8 mouse cellular contexts compared by ENCODE assay signal in the genomic region with DNA sequence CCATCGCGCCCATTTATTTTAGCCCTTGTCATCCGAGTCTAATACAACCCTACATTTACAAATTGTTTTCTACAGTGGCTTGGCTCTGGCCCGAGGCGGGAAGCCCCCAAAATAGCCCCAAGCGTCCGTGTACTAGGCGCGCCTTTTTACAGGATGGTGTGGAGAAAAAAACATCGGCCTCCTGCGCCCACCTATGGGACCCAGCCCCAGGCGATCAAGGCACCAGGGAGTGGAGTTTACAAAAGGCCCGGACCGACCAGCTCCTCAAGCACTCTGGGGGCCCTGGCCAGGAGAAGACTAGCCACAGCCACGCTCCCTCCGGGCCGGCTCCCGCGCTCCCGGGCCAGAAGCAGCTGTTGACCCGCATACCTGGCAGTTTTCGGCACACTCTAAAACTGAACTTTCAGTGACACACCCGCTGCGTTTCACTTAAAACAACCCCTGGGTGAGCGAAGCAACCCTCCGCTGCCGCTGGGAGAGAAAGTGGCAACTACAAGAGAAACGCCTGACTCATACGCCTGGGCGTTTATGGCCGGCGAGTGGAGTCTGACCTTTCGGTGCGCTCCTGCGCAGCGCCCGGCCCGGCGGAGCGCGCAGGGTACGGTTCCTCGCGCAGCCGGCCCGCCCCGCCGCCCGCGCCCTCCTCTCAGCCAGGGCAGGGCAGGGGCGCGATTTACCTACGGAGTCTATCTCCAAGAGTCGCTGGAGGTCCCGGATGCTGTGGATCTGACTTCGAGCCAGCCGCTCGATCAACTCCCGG. TPM values are rescaled to one million over a fixed set of nuclear protein-coding genes. Genes with fewer than 3 reads are reported as not detected.
DNase-seq lines count a peak whose midpoint lies in the region; ATAC-seq and TF ChIP-seq lines count a peak whose summit lies in the region.

No protein-coding gene starts in this region.

- peak overlapping the region; percentile 79 for H3K9ac ChIP-seq in kidney, embryonic 15.5 days
- H3K9ac ChIP-seq in midbrain, embryonic 11.5 days (ENCODE audit: low read length): peak overlapping the region; percentile 27

- 25% methylated on average over 59 of the region's 59 CpGs for WGBS in cerebellum, adult 2 months
- 4% methylated on average over 59 of the region's 59 CpGs for WGBS in kidney, embryonic 15.5 days
- WGBS in midbrain, embryonic 11.5 days: 2% methylated on average over 58 of the region's 59 CpGs

- TF ChIP-seq CTCF in cerebellum, adult 2 months (IDR thresholded peaks at IDR 0.05; ENCODE audit: borderline replicate concordance, insufficient read depth, low read depth, low read length): no peak

- ATAC-seq in kidney, embryonic 15.5 days (replicated peaks; ENCODE audit: low FRiP score): no peak
- ATAC-seq in midbrain, embryonic 11.5 days (ENCODE audit: low FRiP score): no peak
- no peak for ATAC-seq in inflammation-experienced regulatory T-cells, adult 6 months

- H3K4me3 ChIP-seq in cerebellum, adult 2 months (replicated peaks; ENCODE audit: insufficient read depth, low read depth, low read length): peak overlapping the region; percentile 61
- peak overlapping the region; percentile 74 for H3K4me3 ChIP-seq in kidney, embryonic 15.5 days (replicated peaks)
- H3K4me3 ChIP-seq in midbrain, embryonic 11.5 days (ENCODE audit: low read depth, low read length): peak overlapping the region; percentile 63

- H3K4me2 ChIP-seq in kidney, embryonic 15.5 days: peak overlapping the region; percentile 96
- peak overlapping the region; percentile 98 for H3K4me2 ChIP-seq in midbrain, embryonic 11.5 days

- TF ChIP-seq POLR2A in cerebellum, adult 2 months (IDR thresholded peaks at IDR 0.05; ENCODE audit: borderline replicate concordance, insufficient read depth, low read length): no peak

- peaks cover 6% of the 10 kb centered on the region for H3K4me1 ChIP-seq in cerebellum, adult 2 months (ENCODE audit: control insufficient read depth, insufficient read depth, low read length)
- H3K4me1 ChIP-seq in kidney, embryonic 15.5 days: peaks cover 85% of the 10 kb centered on the region
- H3K4me1 ChIP-seq in midbrain, embryonic 11.5 days (ENCODE audit: control insufficient read depth, insufficient read depth, low read length): peaks cover 35% of the 10 kb centered on the region

- peak in 1 of 2 experiments; percentile 30 for DNase-seq in cerebellum, adult 2 months
- no peak for DNase-seq in cerebellum, adult 9-10 months
- DNase-seq in adrenal gland, postnatal 10 days: peak; percentile 72
- DNase-seq in gastrocnemius, postnatal 10 days: peak; percentile 42
- DNase-seq in midbrain, embryonic 11.5 days (ENCODE audit: low spot score, missing footprints): peak; percentile 93
- no peak for DNase-seq in right cerebral cortex, postnatal 14 days

- H3K27me3 ChIP-seq in cerebellum, adult 2 months (ENCODE audit: control insufficient read depth, insufficient read depth, low read length): peaks cover 2% of the 10 kb centered on the region; the same call in 1 of the 2 replicates
- H3K27me3 ChIP-seq in kidney, embryonic 15.5 days: peaks cover 58% of the 10 kb centered on the region
- peaks cover 62% of the 10 kb centered on the region for H3K27me3 ChIP-seq in midbrain, embryonic 11.5 days (ENCODE audit: control insufficient read depth, insufficient read depth, low read length)

- no peaks in the 10 kb centered on the region for H3K9me3 ChIP-seq in kidney, embryonic 15.5 days (replicated peaks)
- H3K9me3 ChIP-seq in midbrain, embryonic 11.5 days (ENCODE audit: control insufficient read depth, low read length): no peaks in the 10 kb centered on the region

- H3K27ac ChIP-seq in cerebellum, adult 2 months (ENCODE audit: insufficient read depth, low read length): no peak overlapping the region
- peak overlapping the region; percentile 96 for H3K27ac ChIP-seq in kidney, embryonic 15.5 days
- H3K27ac ChIP-seq in midbrain, embryonic 11.5 days (ENCODE audit: low read depth, low read length): no peak overlapping the region

- peaks cover 12% of the 10 kb centered on the region for H3K36me3 ChIP-seq in kidney, embryonic 15.5 days
- no peaks in the 10 kb centered on the region for H3K36me3 ChIP-seq in midbrain, embryonic 11.5 days (ENCODE audit: control insufficient read depth, insufficient read depth, low read length)

RNA-seq across cellular contexts. Expression of a gene that starts 4.4 kb away (rescaled TPM):
- 23.0 and 35.3 TPM in 2 replicates for polyA plus RNA-seq in cerebellum, adult 2 months (2012; rRNA removed)
- 10 to 100 TPM; 22.0 to 23.3 TPM for total RNA-seq in adrenal gland, postnatal 10 days (2021)
- total RNA-seq in gastrocnemius, postnatal 10 days (2021): 10 to 100 TPM; 20.1 to 33.5 TPM
- polyA plus RNA-seq in kidney, embryonic 15.5 days (2015; fragmentation: Nextera tagmentation; extraction: Ambion mirVana): 52.9 and 55.7 TPM in 2 replicates
- polyA plus RNA-seq in midbrain, embryonic 11.5 days (2014; fragmentation: Nextera tagmentation; extraction: Ambion mirVana): 3.3 and 3.9 TPM in 2 replicates
- polyA plus RNA-seq in inflammation-experienced regulatory T-cells, adult 6 months (2017; shearing (Covaris generic)): under 1 TPM in 1 of 3 experiments, not detected in 2; 0.35 TPM

Comparison
In these comparisons a context has a peak if more than half of its experiments do, and no peak if none do; other contexts are left out.
1. DNase-seq: peak in adrenal gland, postnatal 10 days (single experiment), gastrocnemius, postnatal 10 days (single experiment) and midbrain, embryonic 11.5 days (single experiment); none in cerebellum, adult 9-10 months (single experiment) and right cerebral cortex, postnatal 14 days (single experiment).
2. Peak in every context shown above with its lines, with median percentiles within 50 percentile points of each other: H3K4me3 ChIP-seq.